Mouse (Mus musculus) testis, adult 2 months (tissue): ENCODE data around the gene Depdc1b.

Experiments
- CTCF ChIP-seq: fragments of 200-500 bp; IDR thresholded peaks from 2 replicates; pipeline ENCODE4 v1.5.1; 2012; ENCODE audit warnings: low read depth, mild to moderate bottlenecking, inconsistent platforms, low read length, moderate library complexity; ENCODE audit not compliant: control insufficient read depth, insufficient read depth, insufficient replicate concordance
- POLR2A ChIP-seq: fragments of 200-500 bp; IDR thresholded peaks from 2 replicates; pipeline ENCODE4 v1.6.1; 2012; ENCODE audit warnings: low read depth, mild to moderate bottlenecking, inconsistent platforms, low read length, moderate library complexity; ENCODE audit not compliant: control insufficient read depth

DNA sequence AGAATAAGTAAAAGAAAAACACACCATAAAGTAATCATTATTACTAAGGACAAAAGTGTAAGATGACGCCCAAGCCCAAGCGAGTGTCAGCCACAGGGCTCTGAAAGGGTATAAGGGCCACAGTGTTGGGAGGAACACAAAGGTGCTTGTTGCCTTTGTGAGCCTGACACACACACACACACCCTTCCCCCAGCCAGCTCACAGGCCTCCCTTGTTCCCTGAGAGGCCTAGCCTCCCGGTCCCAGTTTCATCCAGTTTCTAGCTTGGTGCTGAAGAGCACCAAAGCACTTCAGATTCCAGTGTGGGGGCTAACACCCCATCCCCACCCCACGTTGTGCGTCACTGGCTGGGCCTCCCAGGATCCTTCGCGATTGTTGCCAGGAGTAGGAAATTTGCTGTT is 14.7 kb upstream of the Depdc1b start:
- no peak for TF ChIP-seq POLR2A
- TF ChIP-seq CTCF: no peak
